Mouse (Mus musculus): Measurements from ENCODE around the gene Frs2. TPM values are rescaled to one million over a fixed set of nuclear protein-coding genes. Genes with fewer than 3 reads are reported as not detected.

Gene Frs2
- polyA plus RNA-seq, 1 experiment from 2014 or later: 37.4 TPM

- Histone ChIP-seq H3K27me3 (ENCODE audit: control insufficient read depth, insufficient read depth, low read length) (no peaks in the 10 kb centered on the region), H3K9ac (replicated peaks; ENCODE audit: low read depth, low read length) (no peak overlapping the region), H3K9me3 (ENCODE audit: control insufficient read depth, low read depth, low read length) (no peaks in the 10 kb centered on the region), H3K27ac (ENCODE audit: low read length) (no peak overlapping the region), H3K36me3 (ENCODE audit: control insufficient read depth, insufficient read depth, low read length) (no peaks in the 10 kb centered on the region), H3K4me2 (replicated peaks; ENCODE audit: low read depth, low read length) (no peak overlapping the region), H3K4me1 (ENCODE audit: control insufficient read depth, insufficient read depth, low read length) (peaks cover 6% of the 10 kb centered on the region; the same call in 1 of the 2 replicates), H3K4me3 (ENCODE audit: low read depth, low read length) (no peak overlapping the region)
- 75% methylated on average over 3 of the region's 3 CpGs for WGBS
- 0 out of 2 replicates have a peak, but pooled peaks have one; percentile 23 for ATAC-seq (ENCODE audit: insufficient number of reproducible peaks, insufficient read depth, low FRiP score, low read depth)
Observed at GRCm38 (mm10) chr10:117121448-117121847, 26.9 kb downstream of the Frs2 start.

- H3K27me3 ChIP-seq (ENCODE audit: control insufficient read depth, insufficient read depth, low read length): no peaks in the 10 kb centered on the region
- no peak for ATAC-seq (ENCODE audit: insufficient number of reproducible peaks, insufficient read depth, low FRiP score, low read depth)
- no peak overlapping the region for H3K4me3 ChIP-seq (ENCODE audit: low read depth, low read length)
- peaks cover 14% of the 10 kb centered on the region; the same call in 1 of the 2 replicates for H3K4me1 ChIP-seq (ENCODE audit: control insufficient read depth, insufficient read depth, low read length)
- no peaks in the 10 kb centered on the region for H3K9me3 ChIP-seq (ENCODE audit: control insufficient read depth, low read depth, low read length)
- H3K36me3 ChIP-seq (ENCODE audit: control insufficient read depth, insufficient read depth, low read length): no peaks in the 10 kb centered on the region
- no peak overlapping the region for H3K9ac ChIP-seq (replicated peaks; ENCODE audit: low read depth, low read length)
- H3K27ac ChIP-seq (ENCODE audit: low read length): no peak overlapping the region
- 89% methylated on average over 7 of the region's 7 CpGs for WGBS
- H3K4me2 ChIP-seq (replicated peaks; ENCODE audit: low read depth, low read length): no peak overlapping the region
Observed at GRCm38 (mm10) chr10:117120051-117120666, 28.2 kb downstream of the Frs2 start.

- Histone ChIP-seq H3K27ac (ENCODE audit: low read length) (no peak overlapping the region), H3K27me3 (ENCODE audit: control insufficient read depth, insufficient read depth, low read length) (no peaks in the 10 kb centered on the region), H3K9me3 (ENCODE audit: control insufficient read depth, low read depth, low read length) (no peaks in the 10 kb centered on the region), H3K4me3 (ENCODE audit: low read depth, low read length) (no peak overlapping the region), H3K36me3 (ENCODE audit: control insufficient read depth, insufficient read depth, low read length) (no peaks in the 10 kb centered on the region), H3K4me2 (replicated peaks; ENCODE audit: low read depth, low read length) (no peak overlapping the region), H3K4me1 (ENCODE audit: control insufficient read depth, insufficient read depth, low read length) (peaks cover 14% of the 10 kb centered on the region; the same call in 1 of the 2 replicates), H3K9ac (replicated peaks; ENCODE audit: low read depth, low read length) (no peak overlapping the region)
- no peak for ATAC-seq (ENCODE audit: insufficient number of reproducible peaks, insufficient read depth, low FRiP score, low read depth)
- 65% methylated on average over 11 of the region's 11 CpGs for WGBS
Observed at GRCm38 (mm10) chr10:117119531-117119930, 28.8 kb downstream of the Frs2 start.

GRCm38 (mm10) chr10:117118421-117118831 is 29.9 kb downstream of the Frs2 start:
- Histone ChIP-seq H3K36me3 (ENCODE audit: control insufficient read depth, insufficient read depth, low read length) (no peaks in the 10 kb centered on the region), H3K4me3 (ENCODE audit: low read depth, low read length) (no peak overlapping the region), H3K9ac (replicated peaks; ENCODE audit: low read depth, low read length) (no peak overlapping the region), H3K27ac (ENCODE audit: low read length) (no peak overlapping the region), H3K9me3 (ENCODE audit: control insufficient read depth, low read depth, low read length) (no peaks in the 10 kb centered on the region), H3K4me2 (replicated peaks; ENCODE audit: low read depth, low read length) (no peak overlapping the region), H3K4me1 (ENCODE audit: control insufficient read depth, insufficient read depth, low read length) (peaks cover 14% of the 10 kb centered on the region; the same call in 1 of the 2 replicates), H3K27me3 (ENCODE audit: control insufficient read depth, insufficient read depth, low read length) (no peaks in the 10 kb centered on the region)
- ATAC-seq (ENCODE audit: insufficient number of reproducible peaks, insufficient read depth, low FRiP score, low read depth): no peak
- WGBS: 64% methylated on average over 7 of the region's 7 CpGs

GRCm38 (mm10) chr10:117115652-117116051 is 32.7 kb downstream of the Frs2 start:
- Histone ChIP-seq H3K4me2 (replicated peaks; ENCODE audit: low read depth, low read length) (no peak overlapping the region), H3K36me3 (ENCODE audit: control insufficient read depth, insufficient read depth, low read length) (no peaks in the 10 kb centered on the region), H3K4me1 (ENCODE audit: control insufficient read depth, insufficient read depth, low read length) (peaks cover 14% of the 10 kb centered on the region; the same call in 1 of the 2 replicates), H3K27me3 (ENCODE audit: control insufficient read depth, insufficient read depth, low read length) (no peaks in the 10 kb centered on the region), H3K9ac (replicated peaks; ENCODE audit: low read depth, low read length) (no peak overlapping the region), H3K27ac (ENCODE audit: low read length) (no peak overlapping the region), H3K4me3 (ENCODE audit: low read depth, low read length) (no peak overlapping the region), H3K9me3 (ENCODE audit: control insufficient read depth, low read depth, low read length) (no peaks in the 10 kb centered on the region)
- ATAC-seq (ENCODE audit: insufficient number of reproducible peaks, insufficient read depth, low FRiP score, low read depth): no peak
- WGBS: 56% methylated on average over 3 of the region's 3 CpGs

GRCm38 (mm10) chr10:117112545-117112944 is 35.8 kb downstream of the Frs2 start:
- H3K4me3 ChIP-seq (ENCODE audit: low read depth, low read length): no peak overlapping the region
- no peak overlapping the region for H3K9ac ChIP-seq (replicated peaks; ENCODE audit: low read depth, low read length)
- H3K27me3 ChIP-seq (ENCODE audit: control insufficient read depth, insufficient read depth, low read length): no peaks in the 10 kb centered on the region
- ATAC-seq (ENCODE audit: insufficient number of reproducible peaks, insufficient read depth, low FRiP score, low read depth): no peak
- peaks cover 12% of the 10 kb centered on the region; the same call in 1 of the 2 replicates for H3K4me1 ChIP-seq (ENCODE audit: control insufficient read depth, insufficient read depth, low read length)
- H3K27ac ChIP-seq (ENCODE audit: low read length): no peak overlapping the region; the same call in 1 of the 2 replicates
- 39% methylated on average over 2 of the region's 2 CpGs for WGBS
- H3K4me2 ChIP-seq (replicated peaks; ENCODE audit: low read depth, low read length): no peak overlapping the region
- H3K9me3 ChIP-seq (ENCODE audit: control insufficient read depth, low read depth, low read length): no peaks in the 10 kb centered on the region
- H3K36me3 ChIP-seq (ENCODE audit: control insufficient read depth, insufficient read depth, low read length): no peaks in the 10 kb centered on the region

GRCm38 (mm10) chr10:117111455-117111854 is 36.9 kb downstream of the Frs2 start:
- 74% methylated on average over 7 of the region's 7 CpGs for WGBS
- no peak overlapping the region for H3K4me3 ChIP-seq (ENCODE audit: low read depth, low read length)
- H3K9me3 ChIP-seq (ENCODE audit: control insufficient read depth, low read depth, low read length): no peaks in the 10 kb centered on the region
- no peak for ATAC-seq (ENCODE audit: insufficient number of reproducible peaks, insufficient read depth, low FRiP score, low read depth)
- no peaks in the 10 kb centered on the region for H3K36me3 ChIP-seq (ENCODE audit: control insufficient read depth, insufficient read depth, low read length)
- H3K4me1 ChIP-seq (ENCODE audit: control insufficient read depth, insufficient read depth, low read length): peaks cover 15% of the 10 kb centered on the region; the same call in 1 of the 2 replicates
- no peak overlapping the region for H3K4me2 ChIP-seq (replicated peaks; ENCODE audit: low read depth, low read length)
- H3K9ac ChIP-seq (replicated peaks; ENCODE audit: low read depth, low read length): no peak overlapping the region
- no peak overlapping the region for H3K27ac ChIP-seq (ENCODE audit: low read length)
- H3K27me3 ChIP-seq (ENCODE audit: control insufficient read depth, insufficient read depth, low read length): no peaks in the 10 kb centered on the region

- H3K4me3 ChIP-seq (ENCODE audit: low read depth, low read length): no peak overlapping the region
- WGBS: 48% methylated on average over 3 of the region's 3 CpGs
- no peaks in the 10 kb centered on the region for H3K9me3 ChIP-seq (ENCODE audit: control insufficient read depth, low read depth, low read length)
- H3K27me3 ChIP-seq (ENCODE audit: control insufficient read depth, insufficient read depth, low read length): no peaks in the 10 kb centered on the region
- ATAC-seq (ENCODE audit: insufficient number of reproducible peaks, insufficient read depth, low FRiP score, low read depth): no peak
- H3K27ac ChIP-seq (ENCODE audit: low read length): no peak overlapping the region
- H3K4me1 ChIP-seq (ENCODE audit: control insufficient read depth, insufficient read depth, low read length): peaks cover 14% of the 10 kb centered on the region; the same call in 1 of the 2 replicates
- H3K4me2 ChIP-seq (replicated peaks; ENCODE audit: low read depth, low read length): no peak overlapping the region
- H3K9ac ChIP-seq (replicated peaks; ENCODE audit: low read depth, low read length): no peak overlapping the region
- no peaks in the 10 kb centered on the region for H3K36me3 ChIP-seq (ENCODE audit: control insufficient read depth, insufficient read depth, low read length)
Observed at GRCm38 (mm10) chr10:117110271-117110670, 38.1 kb downstream of the Frs2 start.

GRCm38 (mm10) chr10:117106686-117107085 is 41.6 kb downstream of the Frs2 start:
- Histone ChIP-seq H3K9me3 (ENCODE audit: control insufficient read depth, low read depth, low read length) (no peaks in the 10 kb centered on the region), H3K4me2 (replicated peaks; ENCODE audit: low read depth, low read length) (no peak overlapping the region), H3K36me3 (ENCODE audit: control insufficient read depth, insufficient read depth, low read length) (no peaks in the 10 kb centered on the region), H3K4me3 (ENCODE audit: low read depth, low read length) (no peak overlapping the region), H3K27ac (ENCODE audit: low read length) (no peak overlapping the region), H3K9ac (replicated peaks; ENCODE audit: low read depth, low read length) (no peak overlapping the region), H3K27me3 (ENCODE audit: control insufficient read depth, insufficient read depth, low read length) (no peaks in the 10 kb centered on the region), H3K4me1 (ENCODE audit: control insufficient read depth, insufficient read depth, low read length) (peaks cover 21% of the 10 kb centered on the region; the same call in 1 of the 2 replicates)
- ATAC-seq (ENCODE audit: insufficient number of reproducible peaks, insufficient read depth, low FRiP score, low read depth): no peak
- 12% methylated on average over 3 of the region's 3 CpGs for WGBS

Measured in stomach, embryonic 14.5 days (tissue).